Mouse (Mus musculus): Measurements from ENCODE around the gene Olfr508. TPM values are rescaled to one million over a fixed set of nuclear protein-coding genes. Genes with fewer than 3 reads are reported as not detected.
"Not testable (repeated sequence)": the region's sequence is repeated elsewhere in the genome, so short reads cannot be mapped to it uniquely, and the experiment has no call there.

Olfr508 gene
- polyA plus RNA-seq (2017; shearing (Covaris generic)): not detected

DNA sequence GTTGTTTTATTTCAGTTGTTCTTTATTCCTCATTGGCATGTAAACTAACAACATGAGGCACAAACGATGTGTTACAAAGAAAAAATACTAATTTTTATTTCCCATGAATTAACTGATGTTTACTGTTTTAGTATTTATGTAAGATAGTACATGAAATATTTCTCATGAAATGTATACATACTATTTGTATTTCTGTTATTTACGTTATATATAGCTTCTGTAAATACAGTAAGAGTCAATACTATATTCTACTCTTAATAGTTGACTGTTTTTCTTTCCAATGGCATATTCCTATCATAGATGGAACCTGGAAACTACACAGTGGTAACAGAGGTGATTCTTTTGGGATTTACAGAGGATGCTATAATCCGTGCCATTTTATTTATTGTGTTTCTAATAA is at the start of gene Olfr508:
TSS of gene Olfr508 (plus strand) at position 301 of the 400 bp plus-strand sequence.
- no peak for ATAC-seq

DNA sequence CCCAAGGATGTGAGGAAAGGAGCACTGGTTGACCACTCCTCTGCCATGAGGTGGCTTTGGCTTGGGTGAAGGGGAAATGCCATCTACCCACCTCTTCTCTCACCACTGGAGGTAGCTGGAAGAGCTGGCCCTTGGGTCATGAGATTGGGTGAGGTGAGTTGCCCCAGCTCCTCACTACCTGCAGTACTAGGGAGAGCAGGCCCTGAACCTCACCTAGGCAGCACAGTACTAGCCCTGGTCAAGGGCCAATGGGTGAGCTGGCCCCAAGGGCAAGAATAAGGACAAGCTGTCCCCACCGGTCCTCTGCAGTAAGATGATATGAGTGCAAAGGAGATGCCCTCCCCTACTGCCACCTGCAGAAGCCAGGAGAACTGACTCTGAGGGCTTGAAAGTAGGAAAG is 40.0 kb upstream of the Olfr508 start:
- ATAC-seq: no peak

DNA sequence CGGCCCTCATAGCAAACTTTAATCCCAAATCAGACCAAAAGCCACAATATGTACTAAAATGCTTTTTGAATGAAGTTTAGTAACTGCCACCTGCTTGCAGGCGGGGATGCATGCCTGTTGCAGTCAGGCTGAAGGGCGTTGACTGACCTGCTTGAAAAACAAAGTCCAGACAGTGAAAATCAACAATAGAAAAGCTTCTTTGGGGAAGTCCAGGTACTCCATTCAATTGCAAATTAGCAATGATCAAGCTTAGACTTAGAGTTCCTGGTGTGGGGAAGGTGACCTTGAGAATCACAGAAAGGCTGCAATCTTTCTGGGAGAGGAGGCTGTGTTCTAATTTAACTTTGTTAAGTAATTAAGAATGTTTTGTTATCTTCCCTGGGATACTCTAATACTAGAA is 27.9 kb upstream of the Olfr508 start:
- not testable (repeated sequence) for ATAC-seq

DNA sequence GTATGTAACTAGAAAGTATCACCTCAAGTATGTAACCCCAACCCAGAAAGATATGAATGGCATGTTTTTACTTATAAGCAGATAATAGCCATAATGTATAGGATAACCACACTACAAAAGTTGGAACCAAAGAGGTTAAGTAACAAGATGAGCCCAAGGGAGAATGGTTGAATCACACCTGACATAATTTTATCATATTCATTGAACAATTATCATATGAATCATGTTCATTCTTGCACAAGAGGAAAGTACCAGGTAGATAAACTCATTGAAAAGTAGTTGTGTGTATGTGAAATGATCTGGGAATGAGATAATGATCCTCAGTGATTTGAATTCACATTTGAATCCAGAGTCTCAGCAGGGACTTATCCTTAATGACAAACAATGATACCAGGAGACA is 19.3 kb upstream of the Olfr508 start, which contains the start of gene Olfr506:
TSS of gene Olfr506 (plus strand) at position 301 of the 400 bp plus-strand sequence.
- ATAC-seq: no peak

DNA sequence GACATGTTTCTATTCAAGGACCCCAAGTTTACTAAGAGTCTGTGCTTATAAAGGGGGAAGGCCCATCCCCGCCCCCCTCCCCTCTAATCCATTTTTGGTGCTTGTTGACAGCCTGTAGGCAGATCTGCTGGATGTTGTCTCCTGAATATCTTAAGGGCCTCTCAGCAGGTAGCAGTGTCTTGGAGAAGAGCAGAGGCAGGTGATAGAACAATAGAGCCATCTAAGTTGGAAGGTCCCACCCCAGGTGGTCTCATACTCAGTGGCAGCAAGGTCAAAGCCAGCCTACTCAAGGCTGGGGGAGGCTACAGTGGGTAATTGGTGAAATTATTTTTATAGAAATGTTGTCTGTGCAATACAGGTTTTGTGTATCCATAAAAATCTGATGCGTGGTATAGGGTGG is 15.7 kb upstream of the Olfr508 start:
- no peak for ATAC-seq

DNA sequence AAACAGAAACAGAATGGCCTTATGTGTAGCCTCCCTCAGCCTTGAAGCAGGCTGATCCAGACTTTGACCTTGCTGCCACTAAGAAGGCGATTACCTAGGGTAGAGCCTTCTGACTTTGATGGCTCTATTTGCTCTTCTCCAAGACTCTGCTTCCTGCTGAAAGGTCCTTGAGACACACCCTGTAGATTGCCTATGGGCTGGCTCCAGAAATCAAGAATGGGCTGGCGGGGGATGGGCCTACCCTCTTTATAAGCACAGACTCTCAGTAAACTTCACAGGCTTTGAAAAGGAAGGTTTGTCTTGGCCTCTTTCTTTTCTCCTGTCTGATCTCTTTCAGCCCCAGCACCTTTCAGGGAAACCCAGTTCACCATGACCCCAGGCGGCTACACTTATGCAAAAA is 13.0 kb upstream of the Olfr508 start:
- not testable (repeated sequence) for ATAC-seq

DNA sequence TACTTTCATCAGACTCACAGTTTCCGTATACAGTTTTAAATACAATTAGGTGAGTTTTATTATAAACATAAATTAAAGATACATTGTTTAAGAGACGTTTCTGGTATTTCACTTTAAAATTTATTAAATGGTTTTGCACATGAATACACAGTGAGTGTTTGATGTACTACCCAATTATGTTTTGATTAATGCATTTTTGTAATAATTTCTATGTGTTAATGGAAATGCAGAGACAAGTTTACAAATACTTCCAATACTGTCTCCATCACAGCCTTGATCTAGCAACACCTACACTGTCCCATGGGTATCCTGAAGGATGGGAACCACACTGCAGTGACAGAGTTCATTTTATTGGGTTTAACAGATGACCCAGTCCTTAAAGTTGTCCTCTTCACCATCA is 8.3 kb upstream of the Olfr508 start, which contains the start of gene Olfr507:
TSS of gene Olfr507 (plus strand) at position 301 of the 400 bp plus-strand sequence.
- no peak for ATAC-seq

DNA sequence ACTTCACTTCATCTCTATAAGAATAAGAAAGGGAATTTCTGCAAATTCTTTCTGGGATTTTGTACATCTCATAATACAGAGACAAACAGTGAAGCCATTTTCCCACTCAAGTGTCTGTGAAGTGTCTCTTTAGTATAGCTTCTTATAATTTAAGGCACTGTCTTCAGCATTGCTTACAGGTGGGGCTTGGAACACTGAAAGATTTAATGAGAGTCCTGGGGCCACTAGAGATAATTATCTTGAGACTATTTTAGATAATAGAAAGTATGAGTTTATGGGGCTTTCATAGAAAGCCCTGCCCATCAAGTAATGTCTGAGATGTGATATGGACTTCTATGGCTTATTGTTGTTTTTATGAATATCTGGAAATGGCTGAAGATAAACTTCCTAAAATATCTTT is 22.0 kb downstream of the Olfr508 start, which contains the start of gene Olfr509:
TSS of gene Olfr509 (minus strand) at position 101 of the 400 bp plus-strand sequence.
- no peak for ATAC-seq

DNA sequence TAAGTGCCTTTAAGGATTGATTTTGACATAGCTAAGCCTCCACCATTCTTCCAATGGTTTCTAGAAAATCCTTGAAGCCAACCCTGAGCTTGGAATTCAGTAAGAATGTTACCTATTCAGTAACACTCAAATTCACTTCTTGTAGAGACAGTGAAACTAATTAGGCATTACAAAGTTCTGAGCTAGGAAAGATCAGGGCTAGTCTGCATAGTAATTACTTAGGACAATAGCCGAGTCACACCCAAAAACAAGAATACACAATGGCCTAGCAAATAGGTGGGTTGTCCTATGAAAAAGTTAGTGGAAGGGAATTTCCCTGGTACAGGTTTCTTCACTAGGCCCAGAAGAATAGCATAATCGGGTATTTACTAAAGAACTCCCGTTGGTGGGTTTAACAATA is 32.6 kb downstream of the Olfr508 start:
- ATAC-seq: no peak

DNA sequence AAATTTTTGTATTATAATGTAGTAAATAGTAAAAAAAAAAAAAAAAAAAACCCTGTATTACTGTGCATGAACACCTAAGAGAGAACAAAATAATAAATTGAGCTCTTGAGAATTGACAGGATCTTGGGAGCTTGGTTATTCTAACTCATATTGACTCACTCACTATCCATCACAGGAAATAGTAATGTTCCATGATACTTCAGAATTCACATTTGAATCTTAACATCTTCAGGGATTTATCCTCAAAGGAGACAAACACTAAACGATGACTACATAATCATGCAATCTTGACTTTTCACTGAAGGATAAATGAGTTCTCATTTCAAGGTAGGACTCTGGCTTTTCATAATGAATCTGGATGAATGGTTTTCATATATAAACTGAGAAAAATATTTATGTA is 36.3 kb downstream of the Olfr508 start, which contains the start of gene Olfr510:
TSS of gene Olfr510 (plus strand) at position 301 of the 400 bp plus-strand sequence.
- ATAC-seq: no peak

DNA sequence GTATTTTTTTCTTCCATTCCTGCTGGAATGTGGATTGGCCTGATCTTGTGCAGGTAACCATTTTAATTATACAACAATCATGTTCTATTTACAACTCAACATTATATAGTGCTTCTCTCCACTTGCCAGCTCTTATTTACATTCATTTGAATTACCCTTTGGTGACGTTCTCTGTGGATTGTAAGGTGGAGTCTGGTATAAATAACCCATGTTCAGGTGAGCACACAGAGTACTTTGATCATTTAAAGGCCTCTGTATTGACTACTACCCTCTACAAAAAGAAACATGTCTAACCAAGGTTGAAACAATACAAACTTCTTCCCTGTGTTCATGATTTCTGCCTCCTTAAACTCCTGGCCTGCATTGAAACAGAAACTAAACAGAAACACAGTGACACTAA is 41.3 kb downstream of the Olfr508 start:
- ATAC-seq: no peak

DNA sequence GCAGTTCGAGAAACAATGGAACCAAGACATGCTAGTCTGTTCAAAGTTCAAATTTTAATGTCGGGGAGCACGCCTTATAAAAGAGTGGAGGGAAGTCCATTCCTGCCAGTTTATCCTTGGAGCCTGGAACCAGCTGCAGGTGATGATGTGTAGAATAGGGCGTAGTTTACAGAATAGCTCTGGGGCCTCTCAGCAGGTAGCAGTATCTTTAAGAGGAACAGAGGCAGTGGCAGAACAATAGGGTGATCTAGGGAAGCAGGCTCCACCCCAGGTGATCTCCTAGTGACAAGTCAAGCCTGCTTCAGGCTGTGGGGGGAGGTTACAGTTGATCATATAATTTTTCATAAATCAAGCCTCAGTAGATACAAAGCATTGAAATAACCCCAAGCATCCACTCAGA is 49.1 kb downstream of the Olfr508 start:
- ATAC-seq: no peak

Other genes starting within 250 kb of the Olfr508 start
- not detected for gene Olfr495, start 236.8 kb upstream of the Olfr508 start, polyA plus RNA-seq (2017; shearing (Covaris generic))
- not detected for gene Olfr497, start 209.6 kb upstream of the Olfr508 start, polyA plus RNA-seq (2017; shearing (Covaris generic))
- gene Olfr498, start 164.7 kb upstream of the Olfr508 start, polyA plus RNA-seq (2017; shearing (Covaris generic)): not detected
- not detected for gene Olfr502, start 104.9 kb upstream of the Olfr508 start, polyA plus RNA-seq (2017; shearing (Covaris generic))
- not detected for gene Olfr503, start 85.5 kb upstream of the Olfr508 start, polyA plus RNA-seq (2017; shearing (Covaris generic))
- not detected for gene Olfr504, start 64.2 kb upstream of the Olfr508 start, polyA plus RNA-seq (2017; shearing (Covaris generic))
- gene Olfr506, start 19.2 kb upstream of the Olfr508 start, polyA plus RNA-seq (2017; shearing (Covaris generic)): not detected
- gene Olfr507, start 8.2 kb upstream of the Olfr508 start, polyA plus RNA-seq (2017; shearing (Covaris generic)): not detected
- gene Olfr509, start 21.9 kb downstream of the Olfr508 start, polyA plus RNA-seq (2017; shearing (Covaris generic)): not detected
- gene Olfr510, start 36.4 kb downstream of the Olfr508 start, polyA plus RNA-seq (2017; shearing (Covaris generic)): not detected
- gene Olfr512, start 83.3 kb downstream of the Olfr508 start, polyA plus RNA-seq (2017; shearing (Covaris generic)): not detected
- gene Olfr513, start 121.0 kb downstream of the Olfr508 start, polyA plus RNA-seq (2017; shearing (Covaris generic)): not detected
- not detected for gene Olfr514, start 196.0 kb downstream of the Olfr508 start, polyA plus RNA-seq (2017; shearing (Covaris generic))
- gene Olfr516, start 220.5 kb downstream of the Olfr508 start, polyA plus RNA-seq (2017; shearing (Covaris generic)): not detected
- not detected for gene Olfr517, start 242.4 kb downstream of the Olfr508 start, polyA plus RNA-seq (2017; shearing (Covaris generic))